Mouse (Mus musculus) T-helper 1 cell (primary cell): ENCODE results near the gene Ptpre.
"Not testable (repeated sequence)": the region's sequence is repeated elsewhere in the genome, so short reads cannot be mapped to it uniquely, and the experiment has no call there.

Source experiments
- in situ Hi-C: fragments of 300-600 bp; cut with MboI, MseI; formaldehyde crosslinking; loops from one replicate; pipeline ENCODE4 v1.15.1; 2025; ENCODE audit warnings: high pct_unique_total_duplicates

The Ptpre gene

GRCm38 (mm10) chr7:135534548-135535189 lies 2.6 kb upstream of the Ptpre start:
- in situ Hi-C loops, result loop anchor here (5.0 kb wide), 1 partner anchor 88 kb away; no protein-coding TSS in a partner anchor

- in situ Hi-C loops, result loop anchor here (5.0 kb wide), 1 partner anchor 86 kb away; no protein-coding TSS in a partner anchor
Observed at GRCm38 (mm10) chr7:135535908-135536307, 1.4 kb upstream of the Ptpre start.

GRCm38 (mm10) chr7:135537948-135538741 lies 864 bp downstream of the Ptpre start:
- in situ Hi-C loops, result loop anchor here (5.0 kb wide), 1 partner anchor 84 kb away; no protein-coding TSS in a partner anchor

- in situ Hi-C loops, result loop anchor here (5.0 kb wide), 1 partner anchor 83 kb away; no protein-coding TSS in a partner anchor
Observed at GRCm38 (mm10) chr7:135539429-135539828, 2.1 kb downstream of the Ptpre start.

GRCm38 (mm10) chr7:135542235-135542634 lies 5.0 kb downstream of the Ptpre start:
- in situ Hi-C loops, result no loop called here

GRCm38 (mm10) chr7:135543033-135543432 lies 5.8 kb downstream of the Ptpre start:
- in situ Hi-C loops, result no loop called here

GRCm38 (mm10) chr7:135544321-135544720 lies 7.0 kb downstream of the Ptpre start:
- in situ Hi-C loops, result no loop called here

- in situ Hi-C loops, result no loop called here
Observed at GRCm38 (mm10) chr7:135545957-135546356, 8.7 kb downstream of the Ptpre start.

- in situ Hi-C loops, result no loop called here
Observed at GRCm38 (mm10) chr7:135546530-135546929, 9.2 kb downstream of the Ptpre start.

GRCm38 (mm10) chr7:135548434-135548833 lies 11.2 kb downstream of the Ptpre start:
- in situ Hi-C loops, result no loop called here

- in situ Hi-C loops, result no loop called here
Observed at GRCm38 (mm10) chr7:135551547-135551946, 14.3 kb downstream of the Ptpre start.

- in situ Hi-C loops, result no loop called here
Observed at GRCm38 (mm10) chr7:135553550-135553949, 16.3 kb downstream of the Ptpre start.

- in situ Hi-C loops, result no loop called here
Observed at GRCm38 (mm10) chr7:135556663-135557402, 19.6 kb downstream of the Ptpre start.

GRCm38 (mm10) chr7:135560280-135560679 lies 23.0 kb downstream of the Ptpre start:
- in situ Hi-C loops, result no loop called here

GRCm38 (mm10) chr7:135564022-135564421 lies 26.7 kb downstream of the Ptpre start:
- in situ Hi-C loops, result no loop called here

GRCm38 (mm10) chr7:135566013-135566412 lies 28.7 kb downstream of the Ptpre start:
- in situ Hi-C loops, result no loop called here

- in situ Hi-C loops, result no loop called here
Observed at GRCm38 (mm10) chr7:135567582-135567981, 30.3 kb downstream of the Ptpre start.

- in situ Hi-C loops, result no loop called here
Observed at GRCm38 (mm10) chr7:135568550-135568949, 31.3 kb downstream of the Ptpre start.

GRCm38 (mm10) chr7:135571392-135571791 lies 34.1 kb downstream of the Ptpre start:
- in situ Hi-C loops, result no loop called here

- in situ Hi-C loops, result no loop called here
Observed at GRCm38 (mm10) chr7:135571951-135572559, 34.8 kb downstream of the Ptpre start.

- in situ Hi-C loops, result not testable (repeated sequence)
Observed at GRCm38 (mm10) chr7:135575319-135576069, 38.2 kb downstream of the Ptpre start.
